Mouse (Mus musculus) MEL (cell line): ENCODE measurements at regions not wholly inside any gene's neighbourhood (a gene's known extent, or its start where the extent isn't known, plus 50 kb on each side); places are given as distances from the start of the nearest gene placed in this dataset.

ENCODE experiments used
- DNase-seq: peaks from one replicate; pipeline ENCODE4 v3.0.0; 2011; ENCODE audit warnings: low read depth, low spot score
- H3K27ac ChIP-seq: 2 replicates; pipeline ENCODE4 v1.5.1; 2012; ENCODE audit warnings: low read depth, mild to moderate bottlenecking, control low read depth, low read length, moderate library complexity; ENCODE audit not compliant: control insufficient read depth
- H3K27me3 ChIP-seq, 2 experiments: fragments of 150-350 bp in 1 of 2; sonication (generic) in 1 of 2; 2 replicates each; pipeline ENCODE4 v1.6.1; 2012; ENCODE audit warnings: low read length in 2 of 2, mild to moderate bottlenecking in 2 of 2, improper control_type of control experiment in 1 of 2, moderate library complexity in 1 of 2; ENCODE audit not compliant: insufficient read depth in 2 of 2, control insufficient read depth in 1 of 2
- H3K36me3 ChIP-seq, 2 experiments: 2 replicates each; pipeline ENCODE4 v1.6.1; 2012 to 2014; ENCODE audit warnings: low read length in 2 of 2, improper control_type of control experiment in 1 of 2, inconsistent platforms in 1 of 2, mild to moderate bottlenecking in 1 of 2; ENCODE audit not compliant: insufficient read depth in 2 of 2, control insufficient read depth in 1 of 2
- H3K4me1 ChIP-seq, 2 experiments: fragments of 150-350 bp in 1 of 2; sonication (generic) in 1 of 2; 2 replicates each; pipeline ENCODE4 v1.6.1; 2012; ENCODE audit warnings: low read length in 2 of 2, improper control_type of control experiment in 1 of 2, mild to moderate bottlenecking in 1 of 2; ENCODE audit not compliant: insufficient read depth in 2 of 2, control insufficient read depth in 1 of 2
- H3K4me3 ChIP-seq, 2 experiments: fragments of 150-350 bp in 1 of 2; sonication (generic) in 1 of 2; 2 replicates each; pipeline ENCODE4 v1.5.1; 2012; ENCODE audit warnings: low read depth in 2 of 2, low read length in 2 of 2, mild to moderate bottlenecking in 2 of 2, moderate library complexity in 2 of 2, control low read depth in 1 of 2, improper control_type of control experiment in 1 of 2; ENCODE audit not compliant: control insufficient read depth in 1 of 2, insufficient read depth in 1 of 2
- H3K79me2 ChIP-seq: 2 replicates; pipeline ENCODE4 v1.6.1; 2012; ENCODE audit warnings: mild to moderate bottlenecking, low read length, moderate library complexity; ENCODE audit not compliant: control insufficient read depth, poor library complexity, insufficient read depth
- H3K9ac ChIP-seq: 2 replicates; pipeline ENCODE4 v1.6.1; 2012; ENCODE audit warnings: low read depth, mild to moderate bottlenecking, control low read depth, low read length, moderate library complexity; ENCODE audit not compliant: control insufficient read depth, poor library complexity, severe bottlenecking
- H3K9me3 ChIP-seq: fragments of 150-350 bp; sonication (generic); replicated peaks from 2 replicates; pipeline ENCODE4 v1.6.1; 2012; ENCODE audit warnings: mild to moderate bottlenecking, low read length, improper control_type of control experiment, moderate library complexity; ENCODE audit not compliant: insufficient read depth
- BHLHE40 ChIP-seq: IDR thresholded peaks from 2 replicates; pipeline ENCODE4 v1.6.1; 2012; ENCODE audit warnings: low read depth, mild to moderate bottlenecking, inconsistent platforms, low read length, improper control_type of control experiment, borderline replicate concordance
- CHD1 ChIP-seq: IDR thresholded peaks from 2 replicates; pipeline ENCODE4 v1.6.1; 2012; ENCODE audit warnings: low read depth, mild to moderate bottlenecking, inconsistent platforms, low read length, improper control_type of control experiment
- CHD2 ChIP-seq: IDR thresholded peaks from 2 replicates; pipeline ENCODE4 v1.6.1; 2011; ENCODE audit warnings: low read length, improper control_type of control experiment
- CTCF ChIP-seq, 3 experiments: IDR thresholded peaks in 2 of 3; conservative IDR thresholded peaks in 1 of 3; 2 replicates each; pipeline ENCODE4 v1.5.1; 2011 to 2012; ENCODE audit warnings: low read length in 3 of 3, low read depth in 2 of 3, mild to moderate bottlenecking in 2 of 3, improper control_type of control experiment in 1 of 3, inconsistent platforms in 1 of 3, mixed read lengths in 1 of 3, moderate library complexity in 1 of 3; ENCODE audit not compliant: control insufficient read depth in 1 of 3, insufficient read depth in 1 of 3, poor library complexity in 1 of 3, severe bottlenecking in 1 of 3
- EP300 ChIP-seq, 2 experiments: IDR thresholded peaks; 2 replicates each; pipeline ENCODE4 v1.6.1; 2011; ENCODE audit warnings: improper control_type of control experiment in 2 of 2, low read length in 2 of 2, low read depth in 1 of 2, mild to moderate bottlenecking in 1 of 2
- JUND ChIP-seq: IDR thresholded peaks from 2 replicates; pipeline ENCODE4 v1.6.1; 2011; ENCODE audit warnings: low read depth, mild to moderate bottlenecking, improper control_type of control experiment, low read length
- KAT2A ChIP-seq: conservative IDR thresholded peaks from 2 replicates; pipeline ENCODE4 v1.6.1; 2012; ENCODE audit warnings: low read depth, low read length, improper control_type of control experiment, inconsistent platforms
- MAFK ChIP-seq: IDR thresholded peaks from 2 replicates; pipeline ENCODE4 v1.6.1; 2011; ENCODE audit warnings: low read depth, mild to moderate bottlenecking, low read length, improper control_type of control experiment, borderline replicate concordance
- MAX ChIP-seq: IDR thresholded peaks from 2 replicates; pipeline ENCODE4 v1.6.1; 2011; ENCODE audit warnings: low read length, improper control_type of control experiment
- MAZ ChIP-seq: IDR thresholded peaks from 2 replicates; pipeline ENCODE4 v1.6.1; 2012; ENCODE audit warnings: low read depth, mild to moderate bottlenecking, inconsistent platforms, low read length, improper control_type of control experiment
- MXI1 ChIP-seq: IDR thresholded peaks from 2 replicates; pipeline ENCODE4 v1.6.1; 2011; ENCODE audit warnings: mild to moderate bottlenecking, low read depth, low read length, improper control_type of control experiment
- RAD21 ChIP-seq: IDR thresholded peaks from 2 replicates; pipeline ENCODE4 v1.6.1; 2011; ENCODE audit warnings: mild to moderate bottlenecking, low read depth, low read length, improper control_type of control experiment
- TAL1 ChIP-seq: IDR thresholded peaks from 2 replicates; pipeline ENCODE4 v1.6.1; 2012; ENCODE audit warnings: mild to moderate bottlenecking, inconsistent platforms, low read length, moderate library complexity, mixed read lengths
- TBP ChIP-seq: IDR thresholded peaks from 2 replicates; pipeline ENCODE4 v1.8.0; 2011; ENCODE audit warnings: low read depth, low read length, improper control_type of control experiment
- TCF12 ChIP-seq: IDR thresholded peaks from 2 replicates; pipeline ENCODE4 v1.6.1; 2014; ENCODE audit warnings: low read depth, mild to moderate bottlenecking, inconsistent platforms, low read length, improper control_type of control experiment, moderate library complexity
- USF1 ChIP-seq: IDR thresholded peaks from 2 replicates; pipeline ENCODE4 v1.6.1; 2014; ENCODE audit warnings: low read depth, mild to moderate bottlenecking, inconsistent platforms, low read length, improper control_type of control experiment, moderate library complexity
- ZKSCAN1 ChIP-seq: IDR thresholded peaks from 2 replicates; pipeline ENCODE4 v1.6.1; 2012; ENCODE audit warnings: low read depth, mild to moderate bottlenecking, inconsistent platforms, low read length, improper control_type of control experiment, moderate library complexity

GRCm38 (mm10) chr5:120007738-120008137 is 108.5 kb upstream of the Rbm19 start:
- H3K36me3 ChIP-seq, result no peaks in the 10 kb centered on the region
- peak; percentile 14 for DNase-seq
- H3K4me3 ChIP-seq, result no peak overlapping the region
- H3K4me1 ChIP-seq, result no peaks in the 10 kb centered on the region
- no peaks in the 10 kb centered on the region for H3K27me3 ChIP-seq
- H3K27ac ChIP-seq, result no peak overlapping the region
- no peak for TF ChIP-seq CHD1
- no peak for TF ChIP-seq KAT2A
- TF ChIP-seq USF1, result no peak
- no peak for TF ChIP-seq EP300 (IDR thresholded peaks at IDR 0.05; ENCODE audit: low read depth in 1 of 2, low read length in 2 of 2)
- no peak for TF ChIP-seq TCF12
- no peak overlapping the region for H3K9ac ChIP-seq
- H3K9me3 ChIP-seq, result no peaks in the 10 kb centered on the region
- H3K79me2 ChIP-seq, result no peaks in the 10 kb centered on the region

GRCm38 (mm10) chr5:120008306-120008705 is 108.0 kb upstream of the Rbm19 start:
- no peaks in the 10 kb centered on the region for H3K36me3 ChIP-seq
- H3K4me3 ChIP-seq, result no peak overlapping the region
- no peaks in the 10 kb centered on the region for H3K9me3 ChIP-seq
- no peaks in the 10 kb centered on the region for H3K27me3 ChIP-seq
- no peaks in the 10 kb centered on the region for H3K4me1 ChIP-seq
- H3K27ac ChIP-seq, result no peak overlapping the region
- DNase-seq, result no peak
- no peaks in the 10 kb centered on the region for H3K79me2 ChIP-seq
- no peak overlapping the region for H3K9ac ChIP-seq
- TF ChIP-seq RAD21 (no peak), BHLHE40 (no peak), MAZ (no peak), TAL1 (no peak), MAFK (no peak), TBP (no peak), ZKSCAN1 (no peak), CHD2 (no peak), TCF12 (no peak)

- H3K79me2 ChIP-seq, result no peaks in the 10 kb centered on the region
- no peak overlapping the region for H3K9ac ChIP-seq
- peak overlapping the region in 1 of 2 experiments; percentile 4; a peak in 1 of 4 replicates for H3K4me3 ChIP-seq
- H3K27ac ChIP-seq, result no peak overlapping the region; the same call in 1 of the 2 replicates
- TF ChIP-seq JUND, result no peak
- TF ChIP-seq CHD2, result no peak
- TF ChIP-seq MXI1, result peak; percentile 56; the same call in 1 of the 2 replicates
- TF ChIP-seq MAX, result 0 out of 2 replicates have a peak, but pooled peaks have one; percentile 19
- peak in 1 of 2 experiments; percentile 19; a peak in 1 of 4 replicates for TF ChIP-seq EP300 (IDR thresholded peaks at IDR 0.05; ENCODE audit: low read depth in 1 of 2, low read length in 2 of 2)
- no peak for TF ChIP-seq CTCF (IDR thresholded peaks at IDR 0.05 in 2 of 3, conservative IDR thresholded peaks at IDR 0.05 in 1 of 3; ENCODE audit: control insufficient read depth in 1 of 3, insufficient read depth in 1 of 3, low read depth in 2 of 3, low read length in 3 of 3, poor library complexity in 1 of 3, severe bottlenecking in 1 of 3)
- no peak for TF ChIP-seq TBP
- peaks cover 0 to 2% of the 10 kb centered on the region in 2 experiments; a peak in 1 of 4 replicates for H3K36me3 ChIP-seq
- H3K27me3 ChIP-seq, result no peaks in the 10 kb centered on the region
- peak; percentile 12 for DNase-seq
- H3K9me3 ChIP-seq, result no peaks in the 10 kb centered on the region
- H3K4me1 ChIP-seq, result peaks cover 0 to 5% of the 10 kb centered on the region in 2 experiments; a peak in 2 of 4 replicates
Measured at GRCm38 (mm10) chr5:120015417-120015816, 100.8 kb upstream of the Rbm19 start.
